Mouse (Mus musculus): Measurements from ENCODE around the gene Ttpal. TPM values are rescaled to one million over a fixed set of nuclear protein-coding genes. Genes with fewer than 3 reads are reported as not detected.
A peak's percentile ranks its signal among the peaks of the same experiment; 100 is the strongest.

Gene Ttpal
- polyA plus RNA-seq, 1 experiment, result not detected

- WGBS, result 8% methylated on average over 1 of the region's 1 CpGs
- Histone ChIP-seq H3K27ac (ENCODE audit: insufficient read depth, low read depth, low read length) (no peak overlapping the region), H3K4me1 (ENCODE audit: control insufficient read depth, insufficient read depth, low read length) (peaks cover 5% of the 10 kb centered on the region), H3K4me3 (ENCODE audit: insufficient read depth, low read depth, low read length) (no peak overlapping the region)
- TF ChIP-seq CTCF (IDR thresholded peaks at IDR 0.05; ENCODE audit: insufficient read depth, low read depth, low read length) (peak; percentile 43; the same call in 1 of the 2 replicates), POLR2A (IDR thresholded peaks at IDR 0.05; ENCODE audit: insufficient read depth, low read depth, low read length) (no peak)
These were observed 2.9 kb upstream of the Ttpal start for GRCm38 (mm10) chr2:163599226-163599625.

DNA sequence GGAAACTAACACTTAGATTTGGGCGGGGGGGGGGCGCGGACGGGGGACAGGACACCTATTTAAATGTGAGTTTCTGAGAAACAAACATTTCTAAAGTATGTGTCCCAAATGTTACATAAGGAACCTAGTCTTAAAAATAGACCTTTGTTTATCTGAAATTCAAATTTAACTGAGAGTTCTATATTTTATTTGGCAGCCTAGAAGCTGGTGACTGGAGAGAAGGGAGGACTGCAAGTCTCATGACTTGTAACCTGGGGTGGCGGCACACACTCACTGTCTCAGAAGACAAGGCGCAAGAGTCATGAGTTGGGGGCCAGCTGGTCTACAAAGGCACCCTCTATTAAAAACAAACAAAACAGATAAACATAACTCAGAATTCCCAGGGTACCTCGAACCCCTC lies 1.0 kb upstream of the Ttpal start:
- TF ChIP-seq POLR2A (IDR thresholded peaks at IDR 0.05; ENCODE audit: insufficient read depth, low read depth, low read length), result no peak
- no peak for TF ChIP-seq CTCF (IDR thresholded peaks at IDR 0.05; ENCODE audit: insufficient read depth, low read depth, low read length)
- no peak overlapping the region for H3K4me3 ChIP-seq (ENCODE audit: insufficient read depth, low read depth, low read length)
- WGBS, result 79% methylated on average over 7 of the region's 7 CpGs
- H3K27ac ChIP-seq (ENCODE audit: insufficient read depth, low read depth, low read length), result no peak overlapping the region
- peaks cover 3% of the 10 kb centered on the region for H3K4me1 ChIP-seq (ENCODE audit: control insufficient read depth, insufficient read depth, low read length)

DNA sequence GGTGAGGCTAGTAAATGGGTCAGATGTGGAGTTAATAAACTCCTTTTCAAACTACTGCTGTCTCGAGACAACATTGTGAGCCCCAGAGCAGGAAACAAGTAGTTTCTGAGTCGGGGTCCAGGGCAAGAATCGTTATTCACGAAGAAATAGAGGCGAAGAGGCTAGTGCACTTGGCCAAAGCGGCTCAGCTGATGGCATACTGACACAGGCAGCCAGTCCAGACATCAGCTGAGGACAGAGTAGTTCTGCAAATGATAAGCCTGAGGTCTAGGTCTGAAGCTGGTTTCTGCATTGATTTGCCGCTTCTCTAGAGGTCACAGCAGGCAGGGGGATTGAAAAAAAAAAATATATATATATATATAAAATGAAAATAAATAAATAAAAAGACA lies 408 bp upstream of the Ttpal start:
- Histone ChIP-seq H3K4me1 (ENCODE audit: control insufficient read depth, insufficient read depth, low read length) (peaks cover 3% of the 10 kb centered on the region), H3K27ac (ENCODE audit: insufficient read depth, low read depth, low read length) (peak overlapping the region; percentile 75), H3K4me3 (ENCODE audit: insufficient read depth, low read depth, low read length) (peak overlapping the region; percentile 88; the same call in 1 of the 2 replicates)
- TF ChIP-seq CTCF (IDR thresholded peaks at IDR 0.05; ENCODE audit: insufficient read depth, low read depth, low read length), result no peak
- 64% methylated on average over 7 of the region's 7 CpGs for WGBS

GRCm38 (mm10) chr2:163606161-163606560 lies 4.0 kb downstream of the Ttpal start:
- H3K4me3 ChIP-seq (ENCODE audit: insufficient read depth, low read depth, low read length), result no peak overlapping the region
- no peak overlapping the region for H3K27ac ChIP-seq (ENCODE audit: insufficient read depth, low read depth, low read length)
- 89% methylated on average over 7 of the region's 7 CpGs for WGBS
- peaks cover 14% of the 10 kb centered on the region; the same call in 1 of the 2 replicates for H3K4me1 ChIP-seq (ENCODE audit: control insufficient read depth, insufficient read depth, low read length)
- TF ChIP-seq POLR2A (IDR thresholded peaks at IDR 0.05; ENCODE audit: insufficient read depth, low read depth, low read length), result no peak
- no peak for TF ChIP-seq CTCF (IDR thresholded peaks at IDR 0.05; ENCODE audit: insufficient read depth, low read depth, low read length)

- WGBS, result 82% methylated on average over 7 of the region's 7 CpGs
- peaks cover 11% of the 10 kb centered on the region; the same call in 1 of the 2 replicates for H3K4me1 ChIP-seq (ENCODE audit: control insufficient read depth, insufficient read depth, low read length)
- no peak overlapping the region for H3K4me3 ChIP-seq (ENCODE audit: insufficient read depth, low read depth, low read length)
- TF ChIP-seq CTCF (IDR thresholded peaks at IDR 0.05; ENCODE audit: insufficient read depth, low read depth, low read length), result no peak
- no peak for TF ChIP-seq POLR2A (IDR thresholded peaks at IDR 0.05; ENCODE audit: insufficient read depth, low read depth, low read length)
- H3K27ac ChIP-seq (ENCODE audit: insufficient read depth, low read depth, low read length), result no peak overlapping the region
These were observed 5.9 kb downstream of the Ttpal start for GRCm38 (mm10) chr2:163608008-163608407.

- peaks cover 11% of the 10 kb centered on the region; the same call in 1 of the 2 replicates for H3K4me1 ChIP-seq (ENCODE audit: control insufficient read depth, insufficient read depth, low read length)
- WGBS, result 83% methylated on average over 12 of the region's 12 CpGs
- H3K27ac ChIP-seq (ENCODE audit: insufficient read depth, low read depth, low read length), result no peak overlapping the region
- TF ChIP-seq POLR2A (IDR thresholded peaks at IDR 0.05; ENCODE audit: insufficient read depth, low read depth, low read length) (no peak), CTCF (IDR thresholded peaks at IDR 0.05; ENCODE audit: insufficient read depth, low read depth, low read length) (no peak)
- no peak overlapping the region for H3K4me3 ChIP-seq (ENCODE audit: insufficient read depth, low read depth, low read length)
These were observed 7.3 kb downstream of the Ttpal start for GRCm38 (mm10) chr2:163609281-163609975.

DNA sequence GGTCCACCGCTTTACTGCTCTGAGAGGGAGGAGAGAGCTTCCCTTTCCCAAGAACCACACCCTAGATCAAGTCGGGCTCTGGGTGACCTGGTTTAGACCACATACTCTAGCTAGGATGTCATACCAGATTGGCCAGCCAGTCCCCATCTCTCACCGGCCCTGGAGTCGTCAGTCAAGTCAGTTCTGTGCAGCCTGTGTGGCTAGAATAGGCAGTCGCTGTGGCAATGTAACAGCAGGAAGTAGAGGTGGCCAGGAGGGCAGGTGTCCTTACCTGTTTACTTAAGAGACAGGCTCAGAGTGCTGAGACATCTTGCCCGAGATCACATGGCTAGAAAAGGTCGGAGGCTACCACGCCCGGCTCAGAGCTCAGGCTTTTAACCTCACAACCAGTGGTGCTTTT lies 9.1 kb downstream of the Ttpal start:
- H3K4me3 ChIP-seq (ENCODE audit: insufficient read depth, low read depth, low read length), result no peak overlapping the region
- no peak for TF ChIP-seq POLR2A (IDR thresholded peaks at IDR 0.05; ENCODE audit: insufficient read depth, low read depth, low read length)
- TF ChIP-seq CTCF (IDR thresholded peaks at IDR 0.05; ENCODE audit: insufficient read depth, low read depth, low read length), result no peak
- WGBS, result 87% methylated on average over 9 of the region's 9 CpGs
- H3K4me1 ChIP-seq (ENCODE audit: control insufficient read depth, insufficient read depth, low read length), result peaks cover 11% of the 10 kb centered on the region; the same call in 1 of the 2 replicates
- H3K27ac ChIP-seq (ENCODE audit: insufficient read depth, low read depth, low read length), result no peak overlapping the region

GRCm38 (mm10) chr2:163613206-163613605 lies 11.1 kb downstream of the Ttpal start:
- TF ChIP-seq CTCF (IDR thresholded peaks at IDR 0.05; ENCODE audit: insufficient read depth, low read depth, low read length), result no peak
- no peak for TF ChIP-seq POLR2A (IDR thresholded peaks at IDR 0.05; ENCODE audit: insufficient read depth, low read depth, low read length)
- Histone ChIP-seq H3K4me3 (ENCODE audit: insufficient read depth, low read depth, low read length) (no peak overlapping the region), H3K27ac (ENCODE audit: insufficient read depth, low read depth, low read length) (no peak overlapping the region), H3K4me1 (ENCODE audit: control insufficient read depth, insufficient read depth, low read length) (peaks cover 8% of the 10 kb centered on the region; the same call in 1 of the 2 replicates)
- WGBS, result 96% methylated on average over 5 of the region's 5 CpGs

DNA sequence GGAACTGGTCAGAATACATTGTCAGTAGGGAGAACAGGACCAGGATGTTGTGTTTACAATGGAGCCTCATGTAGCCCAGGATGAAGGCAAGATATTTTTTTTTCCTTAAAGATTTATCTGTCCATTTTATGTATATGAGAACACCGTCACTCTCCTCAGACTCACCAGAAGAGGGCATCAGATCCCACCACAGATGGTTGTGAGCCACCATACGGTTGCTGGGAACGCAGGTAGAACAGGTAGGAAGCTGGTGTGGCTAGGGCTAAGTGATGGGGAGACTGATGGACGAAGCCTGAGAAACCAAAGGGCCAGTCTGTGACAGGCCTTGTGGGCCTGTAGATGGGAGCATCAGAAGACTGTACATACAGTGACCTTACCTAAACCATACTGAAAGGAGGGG lies 11.9 kb downstream of the Ttpal start:
- no peak for TF ChIP-seq POLR2A (IDR thresholded peaks at IDR 0.05; ENCODE audit: insufficient read depth, low read depth, low read length)
- no peak for TF ChIP-seq CTCF (IDR thresholded peaks at IDR 0.05; ENCODE audit: insufficient read depth, low read depth, low read length)
- Histone ChIP-seq H3K4me3 (ENCODE audit: insufficient read depth, low read depth, low read length) (no peak overlapping the region), H3K4me1 (ENCODE audit: control insufficient read depth, insufficient read depth, low read length) (peaks cover 8% of the 10 kb centered on the region; the same call in 1 of the 2 replicates), H3K27ac (ENCODE audit: insufficient read depth, low read depth, low read length) (no peak overlapping the region)
- 93% methylated on average over 4 of the region's 4 CpGs for WGBS
